In genomic region chr11:88692374-88692773, GRCm38 (mm10) we compare ENCODE assay signal across 8 mouse cellular contexts. TPM values are rescaled to one million over a fixed set of nuclear protein-coding genes. Genes with fewer than 3 reads are reported as not detected.
A peak's percentile ranks its signal among the peaks of the same experiment; 100 is the strongest.
DNase-seq lines count a peak whose midpoint lies in the region; ATAC-seq lines count a peak whose summit lies in the region.

No protein-coding gene starts in this region.

- no peak overlapping the region for H3K4me3 ChIP-seq in forebrain, embryonic 10.5 days
- no peak overlapping the region for H3K4me3 ChIP-seq in forebrain, embryonic 16.5 days (replicated peaks; ENCODE audit: low read length)
- H3K4me3 ChIP-seq in heart, embryonic 16.5 days (ENCODE audit: low read length), result no peak overlapping the region
- no peak overlapping the region for H3K4me3 ChIP-seq in midbrain, embryonic 14.5 days (replicated peaks; ENCODE audit: low read depth, low read length)

- H3K27ac ChIP-seq in forebrain, embryonic 10.5 days, result peak overlapping the region; percentile 74
- H3K27ac ChIP-seq in forebrain, embryonic 16.5 days (ENCODE audit: low read length), result no peak overlapping the region
- peak overlapping the region; percentile 72 for H3K27ac ChIP-seq in heart, embryonic 16.5 days (ENCODE audit: low read length)
- no peak overlapping the region for H3K27ac ChIP-seq in midbrain, embryonic 14.5 days (replicated peaks; ENCODE audit: low read depth, low read length)

- no peaks in the 10 kb centered on the region for H3K9me3 ChIP-seq in forebrain, embryonic 10.5 days
- no peaks in the 10 kb centered on the region for H3K9me3 ChIP-seq in forebrain, embryonic 16.5 days (ENCODE audit: control insufficient read depth, low read length)
- H3K9me3 ChIP-seq in heart, embryonic 16.5 days (replicated peaks; ENCODE audit: control insufficient read depth, low read length), result no peaks in the 10 kb centered on the region
- H3K9me3 ChIP-seq in midbrain, embryonic 14.5 days (ENCODE audit: control insufficient read depth, low read length), result no peaks in the 10 kb centered on the region

- H3K4me2 ChIP-seq in forebrain, embryonic 16.5 days (ENCODE audit: low read length), result no peak overlapping the region
- no peak overlapping the region for H3K4me2 ChIP-seq in heart, embryonic 16.5 days (ENCODE audit: low read depth, low read length)
- no peak overlapping the region for H3K4me2 ChIP-seq in midbrain, embryonic 14.5 days (ENCODE audit: low read length)

- DNase-seq in forebrain, embryonic 10.5 days (ENCODE audit: extremely low spot score, low spot score), result peak; percentile 45
- peak; percentile 89 to 91 for DNase-seq in adrenal gland, postnatal 36 days
- DNase-seq in midbrain, embryonic 14.5 days, result peak; percentile 51
- DNase-seq in urinary bladder, postnatal 25 days (ENCODE audit: low spot score), result no peak
- no peak for DNase-seq in Muller cell, postnatal 12 days (ENCODE audit: inconsistent ontology term)
- DNase-seq in frontal cortex, postnatal 14 days (ENCODE audit: low spot score in 2 of 2), result no peak

- no peak overlapping the region for H3K9ac ChIP-seq in forebrain, embryonic 16.5 days (replicated peaks; ENCODE audit: low read depth, low read length)
- no peak overlapping the region for H3K9ac ChIP-seq in heart, embryonic 16.5 days (ENCODE audit: low read length)
- H3K9ac ChIP-seq in midbrain, embryonic 14.5 days (replicated peaks; ENCODE audit: low read length), result no peak overlapping the region

- 47% methylated on average over 9 of the region's 10 CpGs for WGBS in forebrain, embryonic 10.5 days
- WGBS in forebrain, embryonic 16.5 days, result 31% methylated on average over 8 of the region's 10 CpGs
- WGBS in heart, embryonic 16.5 days, result 20% methylated on average over 10 of the region's 10 CpGs
- 18% methylated on average over 9 of the region's 10 CpGs for WGBS in midbrain, embryonic 14.5 days

- H3K36me3 ChIP-seq in forebrain, embryonic 10.5 days (replicated peaks), result peaks cover 55% of the 10 kb centered on the region
- no peaks in the 10 kb centered on the region; the same call in 1 of the 2 replicates for H3K36me3 ChIP-seq in forebrain, embryonic 16.5 days (ENCODE audit: control insufficient read depth, insufficient read depth)
- H3K36me3 ChIP-seq in heart, embryonic 16.5 days (ENCODE audit: control insufficient read depth, insufficient read depth), result peaks cover 5% of the 10 kb centered on the region
- H3K36me3 ChIP-seq in midbrain, embryonic 14.5 days (ENCODE audit: control insufficient read depth, insufficient read depth, low read length), result peaks cover 23% of the 10 kb centered on the region

- peaks cover 97% of the 10 kb centered on the region for H3K4me1 ChIP-seq in forebrain, embryonic 10.5 days
- H3K4me1 ChIP-seq in forebrain, embryonic 16.5 days (replicated peaks; ENCODE audit: control insufficient read depth, insufficient read depth, low read length), result peaks cover 45% of the 10 kb centered on the region
- peaks cover 66% of the 10 kb centered on the region for H3K4me1 ChIP-seq in heart, embryonic 16.5 days (ENCODE audit: control insufficient read depth, insufficient read depth, low read length)
- H3K4me1 ChIP-seq in midbrain, embryonic 14.5 days (ENCODE audit: control insufficient read depth, insufficient read depth, low read length), result peaks cover 67% of the 10 kb centered on the region

- 0 out of 2 replicates have a peak, but pooled peaks cover 10% of the 10 kb centered on the region for H3K27me3 ChIP-seq in forebrain, embryonic 10.5 days (ENCODE audit: poor library complexity, severe bottlenecking)
- no peaks in the 10 kb centered on the region for H3K27me3 ChIP-seq in forebrain, embryonic 16.5 days (replicated peaks; ENCODE audit: control insufficient read depth, insufficient read depth, low read length)
- no peaks in the 10 kb centered on the region for H3K27me3 ChIP-seq in heart, embryonic 16.5 days (ENCODE audit: control insufficient read depth, insufficient read depth, low read length)
- H3K27me3 ChIP-seq in midbrain, embryonic 14.5 days (ENCODE audit: control insufficient read depth, insufficient read depth, low read length), result no peaks in the 10 kb centered on the region

- ATAC-seq in forebrain, embryonic 16.5 days, result no peak
- ATAC-seq in heart, embryonic 16.5 days (replicated peaks; ENCODE audit: extremely low read depth, insufficient read depth, low FRiP score), result peak; percentile 59
- no peak for ATAC-seq in midbrain, embryonic 14.5 days (ENCODE audit: low FRiP score, low TSS enrichment)

RNA-seq across cellular contexts. Expression of gene Msi2, which starts 25.9 kb away (rescaled TPM):
- polyA plus RNA-seq in forebrain, embryonic 10.5 days (2016; fragmentation: Nextera tagmentation; extraction: Ambion mirVana), result 19.2 and 20.4 TPM in 2 replicates
- polyA plus RNA-seq in forebrain, embryonic 16.5 days (2015; fragmentation: Nextera tagmentation; extraction: Ambion mirVana), result 19.7 and 23.4 TPM in 2 replicates
- 100 to 1,000 TPM; 181 to 262 TPM for total RNA-seq in adrenal gland, postnatal 36 days (2021)
- polyA plus RNA-seq in heart, embryonic 16.5 days (2015; fragmentation: Nextera tagmentation; extraction: Ambion mirVana), result 20.3 and 20.6 TPM in 2 replicates
- 33.1 and 61.8 TPM in 2 replicates for polyA plus RNA-seq in midbrain, embryonic 14.5 days (2014; fragmentation: Nextera tagmentation; extraction: Ambion mirVana)

Comparison
In these comparisons a context has a peak if more than half of its experiments do, and no peak if none do; other contexts are left out.
1. H3K27ac ChIP-seq: peak in forebrain, embryonic 10.5 days (single experiment) and heart, embryonic 16.5 days (single experiment); none in forebrain, embryonic 16.5 days (single experiment) and midbrain, embryonic 14.5 days (single experiment).
2. DNase-seq: peak in forebrain, embryonic 10.5 days (single experiment), adrenal gland, postnatal 36 days (2 of 2) and midbrain, embryonic 14.5 days (single experiment); none in urinary bladder, postnatal 25 days (single experiment), Muller cell, postnatal 12 days (single experiment) and frontal cortex, postnatal 14 days (0 of 2).